Mouse (Mus musculus) CD4-positive, CD25-positive, alpha-beta regulatory T cell, adult 2 months (primary cell): Measurements from ENCODE around the gene Prune1.
"Not testable (repeated sequence)": the region's sequence is repeated elsewhere in the genome, so short reads cannot be mapped to it uniquely, and the experiment has no call there.

Experiments used
- DNase-seq: peaks from one replicate; pipeline ENCODE4 v3.0.0-alpha.2; 2012; ENCODE audit warnings: low read depth, low spot score

Gene Prune1

DNA sequence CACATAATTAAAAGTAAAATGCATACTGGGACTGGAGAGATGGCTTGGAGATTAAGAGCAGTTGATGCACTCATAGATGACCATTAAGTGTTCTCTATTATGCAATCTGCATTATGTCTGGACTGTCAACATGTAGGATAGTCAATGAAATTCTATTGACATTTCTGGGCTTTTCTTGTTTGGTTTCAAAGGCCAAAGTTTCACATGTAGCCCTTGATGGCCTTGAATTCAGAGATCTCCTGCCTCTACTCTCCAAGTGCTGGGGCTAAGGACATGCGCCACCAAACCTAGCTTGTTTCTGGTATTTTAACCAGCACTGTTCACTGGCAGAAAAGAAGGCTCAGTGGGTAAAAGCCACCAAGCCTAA, 68.3 kb downstream of the Prune1 start:
- DNase-seq: no peak

DNA sequence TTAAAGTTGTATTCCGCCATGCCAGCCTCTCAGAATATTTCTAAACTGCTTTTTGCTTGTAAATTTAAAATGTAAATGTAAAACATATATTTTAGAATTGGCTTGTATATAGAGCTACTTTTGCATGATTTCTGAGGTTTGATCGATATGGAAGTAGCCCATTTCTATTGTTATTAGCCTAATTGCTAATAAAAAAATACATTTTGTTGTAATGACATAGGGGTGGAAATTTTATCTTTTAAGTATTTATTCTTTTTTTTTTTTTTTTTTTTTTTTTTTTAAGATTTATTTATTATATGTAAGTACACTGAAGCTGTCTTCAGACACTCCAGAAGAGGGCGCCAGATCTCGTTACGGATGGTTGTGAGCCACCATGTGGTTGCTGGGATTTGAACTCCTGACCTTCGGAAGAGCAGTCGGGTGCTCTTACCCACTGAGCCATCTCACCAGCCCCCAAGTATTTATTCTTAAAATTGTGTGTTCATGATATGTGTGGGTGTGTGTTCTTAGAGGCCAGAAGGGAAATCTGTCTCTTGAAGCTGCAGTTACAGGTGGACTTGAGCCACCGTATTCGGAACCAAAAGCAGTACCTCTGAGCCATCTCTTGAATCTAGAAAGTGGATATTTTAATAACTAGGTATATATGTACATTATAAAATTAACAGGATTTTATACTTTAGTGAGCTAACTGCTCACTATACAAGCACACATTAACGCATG, 68.8 kb downstream of the Prune1 start:
- not testable (repeated sequence) for DNase-seq

DNA sequence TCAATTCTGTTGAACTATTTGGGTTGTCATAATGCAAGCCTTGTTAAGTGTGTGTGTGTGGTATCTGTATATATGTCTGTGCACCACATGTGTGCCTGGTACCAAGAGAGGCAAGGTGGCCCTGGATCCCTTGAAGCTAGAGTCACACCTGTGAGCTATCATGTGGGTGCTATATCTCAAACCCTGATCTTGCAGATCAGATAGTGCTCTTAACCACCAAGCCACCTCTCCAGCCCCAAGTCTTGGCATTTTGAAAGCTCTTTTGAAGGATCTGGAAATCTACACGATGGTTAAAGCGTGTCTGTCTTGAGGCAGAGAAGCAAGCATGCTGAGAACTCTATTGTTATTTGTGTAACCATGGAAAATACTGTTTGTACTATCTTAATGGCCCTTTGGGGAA, 71.3 kb downstream of the Prune1 start:
- peak; percentile 24 for DNase-seq

DNA sequence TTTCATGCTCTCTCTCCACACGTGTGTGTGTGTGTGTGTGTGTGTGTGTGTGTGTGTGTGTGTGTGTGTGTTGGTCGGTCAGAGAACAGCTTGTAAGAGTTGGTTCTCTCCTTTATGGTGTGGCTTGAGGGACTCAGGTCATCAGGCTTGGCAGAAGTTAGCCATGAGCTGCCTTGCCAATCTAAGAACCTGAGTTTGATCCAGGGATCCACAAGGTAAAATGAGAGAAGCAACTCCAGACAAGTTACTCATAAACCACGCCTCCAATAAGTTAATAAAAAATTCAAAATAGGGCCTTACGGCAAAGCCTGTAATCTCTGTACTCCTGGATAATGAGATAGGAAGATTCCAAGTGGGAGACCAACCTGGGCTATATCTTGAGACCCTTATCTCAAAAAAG, 73.6 kb downstream of the Prune1 start:
- DNase-seq: no peak

DNA sequence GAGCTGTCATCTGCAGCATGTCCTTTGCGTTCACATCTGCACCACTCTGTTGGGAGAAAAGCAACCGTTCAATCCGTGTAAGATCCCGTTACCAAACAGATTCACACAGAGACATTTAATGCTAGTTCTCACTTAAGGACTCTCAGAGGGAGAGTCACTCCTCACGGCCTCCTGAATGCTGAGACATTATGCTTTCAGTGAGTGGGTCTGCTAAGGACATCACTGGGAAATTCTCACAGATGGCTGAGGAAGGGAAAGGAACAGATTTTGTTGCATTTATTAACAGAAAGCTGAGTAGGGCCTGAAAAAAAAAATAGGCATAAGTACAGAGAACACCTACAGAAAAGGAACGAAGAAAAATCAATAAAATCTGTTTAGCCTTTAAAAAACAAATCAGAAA, 78.0 kb downstream of the Prune1 start:
- no peak for DNase-seq
